Mouse (Mus musculus) stomach, postnatal 0 days (tissue): ENCODE measurements around the gene Kat2b. TPM values are rescaled to one million over a fixed set of nuclear protein-coding genes. Genes with fewer than 3 reads are reported as not detected.
"Not testable (repeated sequence)": the region's sequence is repeated elsewhere in the genome, so short reads cannot be mapped to it uniquely, and the experiment has no call there.

ENCODE experiments used
- ATAC-seq: fragments of 200-750 bp; cut with Nextera tagmentation; 2 replicates; pipeline ENCODE4 v1.8.0; 2017; ENCODE audit not compliant: low FRiP score, low TSS enrichment
- DNase-seq: peaks from one replicate; pipeline ENCODE4 v3.0.0-alpha.2; 2016; ENCODE audit warnings: low spot score
- H3K27ac ChIP-seq: fragments of 300-500 bp; sonication (generic); replicated peaks from 2 replicates; pipeline ENCODE4 v1.5.1; 2014; ENCODE audit warnings: mild to moderate bottlenecking, control low read depth
- H3K27me3 ChIP-seq: fragments of 300-500 bp; sonication (generic); 2 replicates; pipeline ENCODE4 v1.6.1; 2014; ENCODE audit warnings: low read length; ENCODE audit not compliant: control insufficient read depth, insufficient read depth
- H3K36me3 ChIP-seq: fragments of 300-500 bp; sonication (generic); 2 replicates; pipeline ENCODE4 v1.6.1; 2014; ENCODE audit warnings: low read length, mixed read lengths; ENCODE audit not compliant: control insufficient read depth, insufficient read depth
- H3K4me1 ChIP-seq: fragments of 300-500 bp; sonication (generic); replicated peaks from 2 replicates; pipeline ENCODE4 v1.6.1; 2014; ENCODE audit warnings: antibody characterized with exemption; ENCODE audit not compliant: control insufficient read depth, insufficient read depth
- H3K4me2 ChIP-seq: fragments of 300-500 bp; sonication (generic); replicated peaks from 2 replicates; pipeline ENCODE4 v1.6.1; 2014; ENCODE audit warnings: low read depth, mild to moderate bottlenecking, control low read depth, moderate library complexity
- H3K4me3 ChIP-seq: fragments of 300-500 bp; sonication (generic); 2 replicates; pipeline ENCODE4 v1.5.1; 2014; ENCODE audit warnings: low read depth, low read length, control low read depth
- H3K9ac ChIP-seq: fragments of 300-500 bp; sonication (generic); 2 replicates; pipeline ENCODE4 v1.6.1; 2014; ENCODE audit warnings: mild to moderate bottlenecking, low read length, control low read depth, mixed read lengths
- H3K9me3 ChIP-seq: fragments of 300-500 bp; sonication (generic); 2 replicates; pipeline ENCODE4 v1.6.1; 2016; ENCODE audit warnings: low read length; ENCODE audit not compliant: control insufficient read depth
- CTCF ChIP-seq: IDR thresholded peaks from 2 replicates; pipeline ENCODE4 v1.5.1; 2016; ENCODE audit warnings: antibody characterized with exemption, low read depth, mild to moderate bottlenecking, moderate library complexity
- EP300 ChIP-seq: optimal IDR thresholded peaks from 2 replicates; pipeline ENCODE3; 2016; ENCODE audit warnings: antibody characterized with exemption
- WGBS: fragments of 180-500 bp; shearing (Covaris S2); extraction: QIAGEN DNeasy Blood & Tissue Kit; methylation state at CpG from one replicate; pipeline ENCODE4 v1.1.7; 2014; 5-methylcytosine and 5-hydroxymethylcytosine counted together
- polyA plus RNA-seq: library from polyadenylated mRNA; unstranded; fragments of >200 nt; fragmentation: Nextera tagmentation; extraction: Ambion mirVana; gene quantifications from 2 replicates; pipeline ENCODE4 v1.2.1, GENCODE M21; 2015

Kat2b gene
- polyA plus RNA-seq, 1 experiment from 2014 or later, result 4.9 TPM

GRCm38 (mm10) chr17:53688877-53689802 is 122.5 kb downstream of the Kat2b start, which contains the start of gene Sgo1:
Gene Sgo1, minus strand, starts transcription at chr17:53689333.
- ATAC-seq (peak; percentile 99), DNase-seq (peak; percentile 99)
- Histone ChIP-seq H3K4me3 (peak within 1 kb of the TSS; percentile 59), H3K36me3 (no peaks in the 10 kb centered on the region), H3K4me1 (no peaks in the 10 kb centered on the region), H3K27ac (peak within 1 kb of the TSS; percentile 99), H3K4me2 (peak within 1 kb of the TSS; percentile 74), H3K27me3 (no peaks in the 10 kb centered on the region), H3K9me3 (no peaks in the 10 kb centered on the region), H3K9ac (peak within 1 kb of the TSS; percentile 81)
- no peak for TF ChIP-seq EP300
- peak; percentile 74 for TF ChIP-seq CTCF
- under 1% methylated on average over 78 of the region's 78 CpGs for WGBS

DNA sequence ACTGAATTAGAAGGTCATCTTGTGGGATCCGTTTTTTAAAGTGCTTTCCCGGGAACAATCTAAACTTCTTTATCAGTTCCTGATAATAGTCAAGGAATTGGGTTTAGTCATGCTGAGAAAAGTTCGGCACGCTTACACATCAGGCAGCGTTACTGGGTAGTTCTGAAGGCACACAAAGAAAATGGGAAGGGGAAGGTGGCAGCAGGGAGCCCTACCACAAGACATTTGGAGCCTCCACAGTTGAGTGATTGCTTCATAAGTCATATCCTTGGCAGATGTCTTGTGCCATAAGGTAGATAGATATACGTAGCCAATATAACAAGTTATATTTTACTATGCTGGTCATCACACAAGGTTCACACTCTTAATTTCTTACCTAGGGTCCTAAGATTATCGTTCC is 123.3 kb downstream of the Kat2b start:
- no peak for ATAC-seq
- peak overlapping the region; percentile 59 for H3K4me3 ChIP-seq
- DNase-seq, result no peak
- H3K4me1 ChIP-seq, result no peaks in the 10 kb centered on the region
- no peaks in the 10 kb centered on the region for H3K27me3 ChIP-seq
- H3K36me3 ChIP-seq, result no peaks in the 10 kb centered on the region
- peak overlapping the region; percentile 99 for H3K27ac ChIP-seq
- H3K4me2 ChIP-seq, result peak overlapping the region; percentile 67
- WGBS, result 18% methylated on average over 7 of the region's 7 CpGs
- H3K9me3 ChIP-seq, result no peaks in the 10 kb centered on the region
- TF ChIP-seq CTCF, result no peak
- no peak for TF ChIP-seq EP300
- peak overlapping the region; percentile 81 for H3K9ac ChIP-seq

DNA sequence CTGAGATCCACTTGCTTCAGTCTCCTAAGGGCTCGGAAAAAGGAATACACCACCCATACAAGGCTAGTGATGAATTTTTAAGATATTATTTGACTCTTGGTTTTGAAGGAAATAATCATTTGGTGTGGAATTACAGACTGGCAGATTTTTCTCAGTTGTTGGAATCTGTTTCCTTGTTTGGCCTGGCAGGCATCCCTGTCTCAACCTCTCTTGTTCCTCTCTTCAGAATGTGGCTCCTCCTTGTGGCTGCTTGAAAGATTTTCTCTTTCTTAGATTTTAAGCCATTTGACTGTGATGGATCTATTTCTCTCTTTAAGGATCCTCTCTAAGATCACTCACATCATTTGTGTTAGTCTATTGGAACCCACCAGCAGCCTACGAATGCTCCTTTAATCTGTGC is 127.4 kb downstream of the Kat2b start:
- DNase-seq, result peak; percentile 21
- 78% methylated on average over 2 of the region's 2 CpGs for WGBS

DNA sequence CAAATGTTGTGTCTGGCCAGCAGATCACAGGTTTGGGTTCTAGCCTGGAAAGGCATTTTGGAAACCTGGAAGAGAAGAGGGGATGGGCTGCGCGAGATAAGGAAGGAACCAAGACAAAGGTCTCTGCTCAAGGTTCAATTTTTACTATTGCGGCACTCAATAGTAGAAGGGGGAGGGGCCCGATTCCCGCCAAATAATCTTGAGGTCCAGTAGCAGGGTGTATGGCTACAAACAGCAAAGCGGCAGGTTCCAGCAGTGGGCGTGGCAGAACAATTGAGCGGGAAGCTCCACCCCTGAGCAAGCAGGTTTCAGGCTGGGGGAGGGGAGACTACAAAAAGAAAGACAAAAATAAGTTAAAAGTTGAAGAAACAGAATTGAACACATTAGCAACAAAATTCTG is 130.9 kb downstream of the Kat2b start:
- H3K27ac ChIP-seq, H3K27me3 ChIP-seq, ATAC-seq, H3K4me2 ChIP-seq, H3K4me1 ChIP-seq, H3K9me3 ChIP-seq, H3K4me3 ChIP-seq, DNase-seq, H3K36me3 ChIP-seq, H3K9ac ChIP-seq: not testable (repeated sequence)
- 92% methylated on average over 8 of the region's 8 CpGs for WGBS

More for the DNA sequence above, 127.4 kb downstream of the Kat2b start:
- Histone ChIP-seq H3K4me2 (no peak overlapping the region), H3K27me3 (no peaks in the 10 kb centered on the region), H3K27ac (no peak overlapping the region), H3K9me3 (no peaks in the 10 kb centered on the region), H3K36me3 (no peaks in the 10 kb centered on the region), H3K4me1 (no peaks in the 10 kb centered on the region), H3K4me3 (no peak overlapping the region), H3K9ac (no peak overlapping the region)
- no peak for ATAC-seq
- TF ChIP-seq EP300 (no peak), CTCF (peak; percentile 80)

DNA sequence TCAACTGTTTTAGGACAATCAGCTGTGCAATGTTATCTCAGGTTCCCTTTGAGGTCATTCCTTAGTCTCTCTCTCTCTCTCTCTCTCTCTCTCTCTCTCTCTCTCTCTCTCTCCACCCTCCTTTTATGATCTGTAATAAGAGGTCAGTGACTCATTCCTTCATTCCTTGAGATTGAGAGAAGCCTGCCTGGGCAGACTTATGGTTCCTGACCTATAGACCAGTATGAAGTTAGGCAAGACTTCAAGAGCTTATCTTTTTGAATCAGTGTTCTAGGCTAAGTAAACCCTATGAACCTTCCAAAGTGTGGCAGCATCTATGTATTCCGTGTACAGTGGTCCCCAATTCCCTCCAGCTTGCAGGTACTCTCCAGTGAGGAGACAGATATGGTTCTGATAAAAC is 147.8 kb downstream of the Kat2b start:
- no peak for TF ChIP-seq CTCF
- TF ChIP-seq EP300, result no peak
- 63% methylated on average over 1 of the region's 1 CpGs for WGBS
- no peak overlapping the region for H3K27ac ChIP-seq
- no peak overlapping the region for H3K4me3 ChIP-seq
- ATAC-seq (no peak), DNase-seq (no peak)
- no peaks in the 10 kb centered on the region for H3K36me3 ChIP-seq
- H3K9me3 ChIP-seq, result no peaks in the 10 kb centered on the region
- no peak overlapping the region for H3K9ac ChIP-seq
- H3K4me2 ChIP-seq, result no peak overlapping the region
- H3K4me1 ChIP-seq, result no peaks in the 10 kb centered on the region
- H3K27me3 ChIP-seq, result no peaks in the 10 kb centered on the region

GRCm38 (mm10) chr17:53715161-53715560 is 148.5 kb downstream of the Kat2b start:
- not testable (repeated sequence) for H3K4me3 ChIP-seq, H3K9ac ChIP-seq, H3K9me3 ChIP-seq, ATAC-seq, H3K36me3 ChIP-seq, DNase-seq, H3K27ac ChIP-seq, H3K4me2 ChIP-seq, H3K27me3 ChIP-seq, H3K4me1 ChIP-seq
- WGBS, result 48% methylated on average over 1 of the region's 1 CpGs
